In genomic region chr9:61373942-61374900, GRCm38 (mm10) we compare ENCODE assay signal across 8 mouse cellular contexts. TPM values are rescaled to one million over a fixed set of nuclear protein-coding genes. Genes with fewer than 3 reads are reported as not detected.
DNase-seq lines count a peak whose midpoint lies in the region; ATAC-seq lines count a peak whose summit lies in the region.

No protein-coding gene starts in this region.

- DNase-seq in ovary, postnatal 36 days (ENCODE audit: low spot score) = peak; percentile 36
- no peak for DNase-seq in ovary, adult 18-20 months (ENCODE audit: low spot score)
- DNase-seq in adrenal gland, postnatal 14 days = peak; percentile 63
- peak; percentile 80 for DNase-seq in forebrain, embryonic 10.5 days (ENCODE audit: extremely low spot score, low spot score)
- DNase-seq in layer of hippocampus, adult 9-11 months = no peak

- peaks cover 85% of the 10 kb centered on the region for H3K4me1 ChIP-seq in forebrain, embryonic 10.5 days
- peaks cover 67% of the 10 kb centered on the region for H3K4me1 ChIP-seq in intestine, embryonic 15.5 days (replicated peaks)
- peaks cover 55% of the 10 kb centered on the region for H3K4me1 ChIP-seq in stomach, embryonic 14.5 days (ENCODE audit: control insufficient read depth, insufficient read depth, low read length)

- peak overlapping the region; percentile 98 for H3K4me3 ChIP-seq in forebrain, embryonic 10.5 days
- H3K4me3 ChIP-seq in intestine, embryonic 15.5 days (replicated peaks) = peak overlapping the region; percentile 88
- peak overlapping the region; percentile 60 for H3K4me3 ChIP-seq in macrophage (ENCODE audit: inconsistent target)
- H3K4me3 ChIP-seq in stomach, embryonic 14.5 days (ENCODE audit: low read depth, low read length) = peak overlapping the region; percentile 98

- peaks cover 50% of the 10 kb centered on the region for H3K79me2 ChIP-seq in macrophage (ENCODE audit: inconsistent target)

- peak overlapping the region; percentile 100 for H3K27ac ChIP-seq in forebrain, embryonic 10.5 days
- peak overlapping the region; percentile 94 for H3K27ac ChIP-seq in intestine, embryonic 15.5 days
- no peak overlapping the region; the same call in 1 of the 2 replicates for H3K27ac ChIP-seq in macrophage
- H3K27ac ChIP-seq in stomach, embryonic 14.5 days (ENCODE audit: low read length) = peak overlapping the region; percentile 98

- peaks cover 5% of the 10 kb centered on the region for H3K27me3 ChIP-seq in forebrain, embryonic 10.5 days (ENCODE audit: poor library complexity, severe bottlenecking)
- H3K27me3 ChIP-seq in intestine, embryonic 15.5 days (replicated peaks) = no peaks in the 10 kb centered on the region
- no peaks in the 10 kb centered on the region for H3K27me3 ChIP-seq in stomach, embryonic 14.5 days (ENCODE audit: control insufficient read depth, insufficient read depth, low read length)

- ATAC-seq in intestine, embryonic 15.5 days = no peak
- ATAC-seq in stomach, embryonic 14.5 days (ENCODE audit: insufficient number of reproducible peaks, insufficient read depth, low FRiP score, low read depth) = no peak

- H3K4me2 ChIP-seq in intestine, embryonic 15.5 days (replicated peaks) = peak overlapping the region; percentile 93
- peak overlapping the region; percentile 84 for H3K4me2 ChIP-seq in stomach, embryonic 14.5 days (replicated peaks; ENCODE audit: low read depth, low read length)

- WGBS in forebrain, embryonic 10.5 days = under 1% methylated on average over 47 of the region's 51 CpGs
- 1% methylated on average over 51 of the region's 51 CpGs for WGBS in intestine, embryonic 15.5 days
- WGBS in macrophage (ENCODE audit: missing documents) = 3% methylated on average over 50 of the region's 51 CpGs
- WGBS in stomach, embryonic 14.5 days = under 1% methylated on average over 48 of the region's 51 CpGs

- peak overlapping the region; percentile 93 for H3K9ac ChIP-seq in intestine, embryonic 15.5 days
- H3K9ac ChIP-seq in stomach, embryonic 14.5 days (replicated peaks; ENCODE audit: low read depth, low read length) = peak overlapping the region; percentile 98

- H3K9me3 ChIP-seq in forebrain, embryonic 10.5 days = no peaks in the 10 kb centered on the region
- H3K9me3 ChIP-seq in intestine, embryonic 15.5 days = no peaks in the 10 kb centered on the region
- H3K9me3 ChIP-seq in stomach, embryonic 14.5 days (ENCODE audit: control insufficient read depth, low read depth, low read length) = no peaks in the 10 kb centered on the region

- peaks cover 48% of the 10 kb centered on the region for H3K36me3 ChIP-seq in forebrain, embryonic 10.5 days (replicated peaks)
- peaks cover 3% of the 10 kb centered on the region; the same call in 1 of the 2 replicates for H3K36me3 ChIP-seq in intestine, embryonic 15.5 days
- no peaks in the 10 kb centered on the region for H3K36me3 ChIP-seq in macrophage (ENCODE audit: inconsistent target)
- H3K36me3 ChIP-seq in stomach, embryonic 14.5 days (ENCODE audit: control insufficient read depth, insufficient read depth, low read length) = peaks cover 16% of the 10 kb centered on the region

RNA-seq across cellular contexts. Expression of gene Tle3, which starts 2.1 kb away (rescaled TPM):
- 98.9 and 107 TPM in 2 replicates for total RNA-seq in adrenal gland, postnatal 14 days (2021)
- 43.4 and 45.6 TPM in 2 replicates for polyA plus RNA-seq in forebrain, embryonic 10.5 days (2016; fragmentation: Nextera tagmentation; extraction: Ambion mirVana)
- 18.6 and 20.3 TPM in 2 replicates for polyA plus RNA-seq in intestine, embryonic 15.5 days (2015; fragmentation: Nextera tagmentation; extraction: Ambion mirVana)
- total RNA-seq in macrophage (2018; cell fraction: chromatin; rRNA removed) = 100 to 1,000 TPM in 13 of 26 experiments, 10 to 100 TPM in 13; 45.3 to 345 (median 100) TPM
- total RNA-seq in macrophage (2018; cell fraction: cytosol; rRNA removed) = 10 to 100 TPM; 27.7 to 77.5 (median 41.6) TPM
- total RNA-seq in macrophage (2018; cell fraction: nucleus; rRNA removed) = 100 to 1,000 TPM in 4 of 26 experiments, 10 to 100 TPM in 22; 59.9 to 295 (median 75.3) TPM
- 31.3 to 59.0 TPM (median 39.4 TPM) in 3 replicates for polyA plus RNA-seq in macrophage (2018)
- polyA plus RNA-seq in stomach, embryonic 14.5 days (2014; fragmentation: Nextera tagmentation; extraction: Ambion mirVana) = 31.9 and 32.3 TPM in 2 replicates

Comparison
In these comparisons a context has a peak if more than half of its experiments do, and no peak if none do; other contexts are left out.
1. DNase-seq: peak in ovary, postnatal 36 days (single experiment), adrenal gland, postnatal 14 days (single experiment) and forebrain, embryonic 10.5 days (single experiment); none in ovary, adult 18-20 months (single experiment) and layer of hippocampus, adult 9-11 months (single experiment).
2. Peak in every context shown above with its lines, with median percentiles within 50 percentile points of each other: H3K4me3 ChIP-seq.